Mouse (Mus musculus) CH12.LX (cell line): Measurements from ENCODE around the gene Olfr1349.

Experiments used
- CTCF ChIP-seq, 2 experiments: IDR thresholded peaks in 1 of 2; conservative IDR thresholded peaks in 1 of 2; 2 replicates each; pipeline ENCODE4 v1.5.1; 2011 to 2012; ENCODE audit warnings: low read depth in 2 of 2, low read length in 2 of 2, improper control_type of control experiment in 1 of 2, inconsistent platforms in 1 of 2, mild to moderate bottlenecking in 1 of 2, moderate library complexity in 1 of 2
- EP300 ChIP-seq: IDR thresholded peaks from 2 replicates; pipeline ENCODE4 v1.6.1; 2011; ENCODE audit warnings: low read length, improper control_type of control experiment
- GABPA ChIP-seq: IDR thresholded peaks from 2 replicates; pipeline ENCODE4 v1.6.1; 2012; ENCODE audit warnings: low read depth, low read length, improper control_type of control experiment, inconsistent platforms; ENCODE audit not compliant: insufficient replicate concordance
- JUND ChIP-seq: conservative IDR thresholded peaks from 2 replicates; pipeline ENCODE4 v1.6.1; 2011; ENCODE audit warnings: low read depth, low read length, improper control_type of control experiment
- MAFK ChIP-seq: IDR thresholded peaks from 2 replicates; pipeline ENCODE4 v1.6.1; 2011; ENCODE audit warnings: low read length, improper control_type of control experiment; ENCODE audit not compliant: insufficient replicate concordance

DNA sequence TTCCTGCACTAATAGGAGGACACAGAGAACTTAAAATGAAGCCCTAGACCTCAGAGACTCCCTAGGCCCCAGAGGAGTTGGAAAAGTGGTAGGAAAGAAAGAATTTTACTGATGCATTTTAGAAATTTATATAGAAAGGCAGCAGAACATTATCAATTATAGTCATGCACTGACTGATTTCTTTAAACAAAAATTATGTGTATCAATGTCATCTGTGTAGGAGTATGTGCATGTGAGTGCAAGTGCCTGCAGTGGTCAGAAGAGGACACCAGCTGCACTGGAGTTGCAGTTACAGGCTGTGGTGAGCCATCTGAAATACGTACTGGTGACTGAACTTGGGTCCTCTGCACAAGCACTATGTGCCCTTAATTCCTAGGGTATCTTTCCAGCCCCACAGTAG lies 23.1 kb downstream of the Olfr1349 start, which contains the start of gene Olfr1347:
- TF ChIP-seq EP300: no peak
- no peak for TF ChIP-seq CTCF (conservative IDR thresholded peaks at IDR 0.05 in 1 of 2, IDR thresholded peaks at IDR 0.05 in 1 of 2; ENCODE audit: low read depth in 2 of 2, low read length in 2 of 2)
- TF ChIP-seq JUND: no peak
- TF ChIP-seq MAFK: no peak
- TF ChIP-seq GABPA: no peak
